Mouse (Mus musculus) gastrocnemius, adult 8-10 months (tissue): ENCODE data around the gene Tgm5. TPM values are rescaled to one million over a fixed set of nuclear protein-coding genes. Genes with fewer than 3 reads are reported as not detected.
"Not testable (repeated sequence)": the region's sequence is repeated elsewhere in the genome, so short reads cannot be mapped to it uniquely, and the experiment has no call there.

ENCODE experiments used
- DNase-seq, 2 experiments: peaks; one replicate each; pipeline ENCODE4 v3.0.0; 2022; ENCODE audit warnings: low spot score in 2 of 2
- total RNA-seq, 4 experiments: library from RNA; stranded (reverse); gene quantifications; 2 replicates each; pipeline ENCODE4 v1.2.4; 2022

The Tgm5 gene
- total RNA-seq, result under 1 TPM; 0.20 to 0.43 (median 0.34) TPM

DNA sequence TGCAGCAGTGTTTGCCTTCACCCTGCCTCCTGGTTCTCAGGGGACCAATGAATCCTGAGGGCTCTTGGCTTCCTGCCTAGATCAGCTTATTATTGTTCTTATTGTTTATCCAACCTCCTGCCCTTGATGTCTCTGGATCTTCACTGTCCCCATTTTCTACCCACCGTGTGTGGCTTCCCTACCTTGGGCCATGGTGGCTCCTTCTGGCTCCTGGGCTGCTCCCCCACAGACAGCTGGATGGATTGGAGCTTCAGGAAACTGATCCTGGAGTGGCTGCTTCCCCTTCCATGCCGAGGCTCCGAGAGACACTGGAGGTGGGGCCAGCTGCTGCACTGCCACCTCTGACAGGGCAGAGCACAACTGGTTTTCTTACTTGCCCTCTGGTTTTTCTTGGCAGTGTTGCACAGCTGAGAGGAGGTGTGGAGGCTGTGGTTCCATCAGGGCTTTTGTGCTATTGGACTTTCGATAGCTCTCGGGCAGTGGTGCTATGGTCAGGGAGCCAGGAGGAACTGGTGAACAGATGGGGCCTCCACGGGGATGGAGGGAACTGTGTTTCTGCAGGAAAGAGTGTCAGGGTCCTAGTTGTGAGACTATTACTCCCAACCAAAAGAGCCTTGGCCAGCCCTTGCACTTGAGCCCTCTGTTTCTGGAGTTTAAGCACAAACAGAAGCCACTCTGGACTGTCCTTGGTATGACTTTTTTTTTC lies at the start of gene Tgm5:
Tgm5 (minus strand) TSS at position 362 of the 706 bp plus-strand sequence.
- no peak for DNase-seq

DNA sequence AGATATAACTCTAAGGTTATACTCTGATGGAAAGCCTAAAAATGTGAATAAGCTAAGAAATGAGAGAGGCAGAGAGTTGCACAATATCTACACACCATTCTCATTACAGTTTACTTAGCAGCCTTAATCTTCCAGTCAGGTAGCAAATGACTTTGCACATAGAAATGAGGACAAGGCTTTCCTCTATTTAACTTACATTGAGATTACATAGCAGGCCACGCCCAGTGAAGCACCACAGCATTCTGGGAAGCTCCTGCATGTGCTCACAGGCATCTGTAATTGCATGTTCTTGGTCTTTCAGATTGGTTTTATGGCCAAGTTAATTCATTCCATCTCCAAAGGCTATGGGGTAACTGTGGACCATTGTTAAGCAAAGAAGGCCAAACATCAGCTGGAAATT lies 47.2 kb upstream of the Tgm5 start:
- DNase-seq, result no peak

DNA sequence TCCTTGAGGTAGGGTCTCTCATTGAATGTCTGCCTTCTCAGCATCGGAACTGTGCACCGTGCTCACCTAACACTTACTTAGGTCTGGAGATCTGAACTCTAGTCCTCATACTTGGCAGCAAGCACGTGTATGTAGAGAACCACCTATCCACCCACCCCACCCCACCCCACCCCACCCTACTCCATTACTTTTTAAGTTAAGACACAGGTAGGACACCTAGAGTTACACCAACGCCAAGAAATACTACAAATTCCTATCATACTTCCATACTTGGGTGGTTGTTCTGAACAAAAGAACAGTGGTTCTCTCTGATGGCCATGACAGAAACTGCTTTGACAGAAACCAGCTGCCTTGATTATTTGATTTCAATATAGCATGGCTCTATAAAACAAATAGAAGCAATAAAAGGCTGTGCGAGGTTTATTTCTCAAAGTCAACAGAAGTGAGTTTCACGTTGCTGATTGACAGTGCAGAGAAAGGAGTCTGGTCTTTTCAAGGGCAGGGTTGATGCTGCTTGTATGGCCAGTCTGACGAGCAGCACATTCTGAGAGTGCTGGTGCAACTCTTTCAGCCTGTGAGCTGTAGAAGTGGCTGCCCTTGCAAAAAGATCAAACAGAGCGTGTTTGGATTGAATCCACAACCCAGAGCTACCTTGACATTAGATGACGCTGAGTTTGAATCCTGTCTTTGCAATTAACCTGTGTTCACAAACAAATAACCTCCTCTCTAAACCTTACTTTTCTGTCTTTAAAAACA lies 43.4 kb upstream of the Tgm5 start:
- no peak for DNase-seq

DNA sequence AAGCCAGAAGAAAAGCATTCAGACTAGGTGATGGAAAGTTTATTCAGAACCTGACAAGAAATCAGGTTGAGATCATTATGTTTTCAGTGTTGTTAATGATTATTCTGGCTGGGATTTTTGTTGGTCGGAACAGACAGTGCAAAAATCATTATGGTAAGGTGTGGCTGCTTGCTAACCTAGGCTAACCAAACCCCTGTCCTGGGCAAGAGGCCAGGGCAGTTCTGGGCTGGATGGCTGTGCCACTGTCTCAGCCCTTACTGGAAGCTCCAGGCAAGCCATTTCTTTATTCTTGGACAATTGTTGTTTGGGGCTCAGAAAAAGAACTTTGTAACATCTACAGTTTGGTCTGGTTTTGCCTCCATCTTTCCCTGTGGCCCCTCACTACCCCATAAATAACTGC lies 41.9 kb upstream of the Tgm5 start:
- DNase-seq, result no peak

DNA sequence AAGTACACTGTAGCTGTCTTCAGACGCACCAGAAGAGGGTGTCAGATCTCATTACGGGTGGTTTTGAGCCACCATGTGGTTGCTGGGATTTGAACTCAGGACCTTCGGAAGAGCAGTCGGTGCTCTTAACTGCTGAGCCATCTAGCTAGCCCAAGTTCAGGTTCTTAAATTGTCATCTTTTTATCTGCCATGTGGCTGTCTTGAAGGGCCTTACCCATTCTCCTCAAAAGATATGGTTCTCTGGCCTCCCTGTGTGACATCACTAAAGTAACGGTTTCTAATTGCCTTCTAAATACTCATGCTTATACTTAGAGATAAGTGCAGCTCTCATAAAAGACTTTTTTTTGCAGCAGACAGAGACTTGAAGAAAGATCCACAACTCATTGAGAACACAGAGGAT lies 40.7 kb upstream of the Tgm5 start:
- DNase-seq, result not testable (repeated sequence)

DNA sequence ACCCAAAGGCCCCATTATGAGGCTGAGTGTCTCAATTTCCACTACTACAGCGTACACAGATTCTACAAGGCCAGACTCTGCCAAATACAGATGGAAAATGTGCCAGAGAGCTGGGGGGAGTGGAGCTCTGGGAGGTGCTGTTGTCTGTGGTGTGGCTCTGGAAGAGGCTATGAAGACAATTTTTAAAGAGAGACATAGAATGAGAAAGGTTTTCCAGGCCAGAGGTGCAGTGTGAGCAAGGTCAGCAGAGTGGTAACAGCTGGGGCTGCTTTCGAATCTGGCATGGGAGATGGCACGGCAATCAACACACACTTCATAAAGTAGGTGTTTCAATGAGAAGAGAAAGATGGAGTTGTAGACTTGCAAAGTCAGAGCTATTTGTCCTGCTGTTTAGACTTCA lies 33.6 kb upstream of the Tgm5 start:
- no peak for DNase-seq

DNA sequence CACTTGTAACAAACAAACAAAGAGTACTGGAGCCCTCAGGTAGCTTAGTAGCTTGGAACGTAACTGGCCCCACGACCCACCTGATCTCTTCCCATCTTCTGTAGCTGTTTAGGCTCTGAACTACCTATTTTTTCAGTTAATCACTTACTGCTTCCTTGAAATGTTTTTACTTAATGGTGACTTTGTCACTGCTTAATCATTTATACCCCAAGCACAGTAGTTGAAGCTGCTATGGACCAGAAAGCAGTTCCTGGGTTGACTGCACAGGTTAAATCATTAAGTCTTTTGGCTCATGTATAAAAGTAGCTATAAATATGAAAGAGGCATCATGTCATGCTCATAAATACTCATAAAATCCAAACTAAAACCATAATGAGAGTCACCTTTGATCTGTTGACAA lies 29.8 kb upstream of the Tgm5 start:
- DNase-seq, result no peak

DNA sequence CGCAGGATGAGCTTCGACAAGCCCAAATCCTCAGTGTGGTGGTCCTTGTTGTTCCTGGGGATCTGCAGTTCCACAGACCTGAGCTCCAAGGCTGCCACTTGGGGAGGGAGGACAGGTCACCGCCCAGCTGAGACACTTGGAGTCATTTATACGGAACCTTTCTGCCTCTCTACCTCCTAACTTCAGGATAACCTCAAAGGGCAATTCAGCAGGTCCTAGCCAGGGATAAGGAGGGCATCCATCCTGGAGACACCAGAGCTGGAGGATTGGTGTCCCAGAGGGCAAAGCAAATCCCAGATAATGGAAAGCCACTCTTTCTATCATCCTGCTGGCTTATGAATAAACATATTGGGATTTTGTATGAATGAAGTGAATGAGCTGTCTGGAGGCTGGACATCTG lies 24.1 kb upstream of the Tgm5 start, which contains the start of gene Tgm7:
Tgm7 (minus strand) TSS at position 101 of the 400 bp plus-strand sequence.
- DNase-seq, result no peak

DNA sequence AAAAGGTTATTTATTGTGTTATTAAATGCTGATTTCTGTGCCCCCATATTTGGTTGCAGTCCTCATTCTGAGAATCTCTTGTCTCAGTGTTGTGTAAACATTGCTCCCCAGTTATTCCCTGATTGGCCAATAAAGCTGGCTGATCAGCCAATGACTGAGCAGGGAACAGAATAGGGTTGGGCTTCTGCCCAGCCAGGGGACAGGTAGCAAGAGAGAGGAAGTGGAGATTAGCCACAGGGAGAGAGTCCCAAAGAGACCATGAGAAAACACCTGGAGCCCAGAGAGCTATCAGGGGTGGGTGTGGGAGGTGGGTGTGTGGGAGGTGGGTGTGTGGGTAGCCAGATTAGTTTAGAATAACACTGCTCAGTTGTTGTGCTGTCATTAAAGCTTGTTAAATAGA lies 20.3 kb upstream of the Tgm5 start:
- DNase-seq, result no peak

DNA sequence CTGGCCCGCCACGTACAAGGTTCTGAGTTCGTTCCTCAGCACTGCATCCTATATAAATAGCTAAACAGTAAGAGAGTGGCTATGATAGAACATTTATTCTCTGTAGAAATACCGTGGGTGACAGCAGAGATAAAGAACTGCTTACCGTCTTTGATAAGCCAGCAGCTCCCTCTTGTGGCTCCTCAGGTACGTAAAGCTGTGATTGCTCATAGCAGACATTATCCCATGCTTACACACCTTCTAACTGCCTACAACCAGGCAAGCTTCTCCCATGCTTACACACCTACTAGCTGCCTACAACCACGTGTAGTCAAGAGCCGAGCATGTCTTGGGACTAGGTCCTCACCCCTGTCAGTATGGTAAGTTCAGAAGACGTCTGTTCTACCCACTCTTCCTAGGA lies 16.4 kb upstream of the Tgm5 start:
- DNase-seq, result peak; percentile 8 to 25

DNA sequence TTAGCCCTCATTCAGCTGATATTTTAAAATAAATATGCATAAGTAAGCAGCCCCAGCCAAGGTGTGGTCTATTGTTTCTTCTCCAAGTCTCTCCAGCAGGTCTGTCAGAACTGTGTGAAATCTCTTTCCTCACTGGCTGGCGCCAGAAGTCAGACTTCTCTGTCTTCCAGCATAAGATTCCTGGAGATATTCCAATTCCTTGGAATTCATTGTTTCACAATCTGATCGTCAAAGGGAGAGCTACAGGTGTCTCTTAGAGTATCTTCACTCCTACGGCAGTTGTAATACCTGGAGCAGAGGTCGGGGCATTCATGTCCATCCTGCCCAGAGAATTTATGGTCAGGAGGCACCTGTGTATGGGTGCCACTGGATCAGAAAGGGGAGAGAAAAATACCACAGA lies 4.1 kb upstream of the Tgm5 start:
- DNase-seq, result no peak

DNA sequence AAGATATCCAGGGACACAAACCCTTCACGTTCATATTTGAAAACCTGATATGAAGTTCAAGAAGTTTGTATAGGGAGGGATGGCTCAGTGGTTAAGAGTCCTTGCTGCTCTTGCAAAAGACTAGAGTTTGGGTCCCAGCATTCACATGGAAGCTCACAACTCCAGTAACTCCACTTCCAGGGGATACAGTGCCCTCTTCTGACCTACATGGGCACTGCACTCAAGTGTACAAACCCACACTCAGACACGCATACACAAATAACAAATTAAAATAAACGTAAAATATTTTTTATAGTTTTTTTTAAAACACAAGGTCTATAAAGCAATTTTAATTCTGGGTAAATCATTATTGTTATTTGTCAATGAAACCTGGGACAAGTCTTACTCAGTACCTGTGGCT lies 2.9 kb upstream of the Tgm5 start:
- no peak for DNase-seq

DNA sequence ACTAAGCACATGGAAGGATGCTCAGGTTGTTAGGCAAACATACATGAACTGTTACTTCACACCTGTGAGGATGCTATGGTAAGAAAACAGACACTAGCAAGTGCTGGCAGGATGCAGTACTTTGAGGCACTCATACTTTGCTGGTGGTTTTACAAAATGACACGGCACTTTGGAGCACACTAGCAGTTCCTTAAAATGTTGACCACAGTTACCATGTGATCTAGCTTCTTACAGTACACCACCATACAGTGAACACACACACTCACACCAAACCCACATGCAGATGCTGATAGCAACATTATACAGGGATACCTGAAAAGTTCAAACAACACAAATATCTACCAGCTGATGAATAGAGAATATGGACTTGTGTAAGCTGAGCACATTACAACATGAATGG lies 3.0 kb downstream of the Tgm5 start:
- DNase-seq, result no peak

DNA sequence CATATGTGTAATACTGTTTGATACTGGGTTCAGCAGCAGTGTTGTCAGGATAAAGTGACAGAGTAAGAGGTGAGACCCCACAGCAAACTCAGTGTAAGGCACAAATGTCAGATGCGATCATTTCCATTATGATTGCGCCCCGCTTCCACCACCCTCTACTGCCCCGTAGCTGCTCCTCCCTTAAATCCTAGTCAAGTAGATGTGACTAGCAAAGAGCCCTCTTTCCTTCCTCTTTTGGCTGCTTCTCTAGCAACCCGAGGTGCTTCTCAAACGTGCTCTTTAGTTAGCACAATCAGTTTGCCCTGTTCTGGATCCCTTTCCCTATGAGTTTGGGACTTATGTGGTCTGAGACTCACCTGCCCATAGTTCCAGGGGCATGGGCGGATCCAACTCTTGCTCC lies 10.9 kb downstream of the Tgm5 start:
- no peak for DNase-seq

DNA sequence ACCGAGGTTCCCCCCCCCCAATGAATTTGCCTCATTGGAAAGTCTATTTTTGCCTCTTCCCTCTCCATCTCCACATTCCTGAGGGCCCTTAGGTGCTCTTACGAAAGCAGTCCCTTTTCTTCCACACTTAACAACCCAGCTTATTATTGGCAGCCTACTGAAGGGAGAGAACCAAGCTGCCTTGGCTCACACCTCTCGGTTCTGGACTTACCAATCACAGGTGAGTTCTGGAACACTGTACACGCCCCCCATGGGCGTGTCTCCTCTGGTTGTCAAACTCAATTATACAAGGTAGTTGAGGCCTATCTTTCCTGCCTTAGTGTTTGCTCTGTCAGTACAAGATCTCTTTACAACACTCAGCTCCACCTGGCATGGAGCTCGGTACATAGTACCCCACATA lies 13.8 kb downstream of the Tgm5 start:
- DNase-seq, result no peak

DNA sequence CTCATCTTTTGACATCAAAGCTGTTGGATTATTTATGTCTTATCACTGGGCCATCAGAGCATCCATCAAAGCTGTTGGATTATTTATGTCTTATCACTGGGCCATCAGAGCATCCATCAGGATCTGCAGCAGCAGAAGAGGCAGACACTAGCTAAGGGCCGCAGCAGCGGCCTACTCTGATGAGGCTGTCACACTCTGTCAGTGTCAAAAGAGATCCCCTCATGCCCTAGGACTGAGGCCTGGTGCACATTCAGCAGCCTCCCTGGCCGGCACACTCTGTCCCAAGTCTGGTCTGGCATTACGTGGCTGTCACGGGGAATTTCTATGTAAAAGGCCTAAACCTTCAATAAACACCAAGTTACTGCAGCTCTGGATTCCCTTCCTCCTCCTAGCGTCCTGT lies 16.1 kb downstream of the Tgm5 start:
- DNase-seq, result no peak

DNA sequence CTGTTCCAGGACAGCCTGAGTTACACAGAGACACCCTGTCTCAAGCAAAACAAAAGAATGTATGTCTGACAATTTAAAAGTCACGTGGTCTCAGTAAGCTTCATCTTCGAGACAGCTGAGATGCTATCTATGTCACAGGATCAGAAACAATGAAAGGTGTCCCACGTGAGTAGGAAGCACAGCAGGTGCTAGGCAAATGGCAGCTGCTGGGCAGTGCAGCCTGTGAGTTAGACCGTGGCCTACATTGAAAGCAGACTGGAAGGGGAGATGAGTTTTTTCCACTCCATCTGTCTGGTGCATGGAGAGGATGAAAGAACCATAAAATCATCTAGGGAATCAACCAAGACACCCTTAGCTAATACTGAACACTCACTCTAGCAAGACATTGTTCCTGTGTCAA lies 18.5 kb downstream of the Tgm5 start:
- no peak for DNase-seq

DNA sequence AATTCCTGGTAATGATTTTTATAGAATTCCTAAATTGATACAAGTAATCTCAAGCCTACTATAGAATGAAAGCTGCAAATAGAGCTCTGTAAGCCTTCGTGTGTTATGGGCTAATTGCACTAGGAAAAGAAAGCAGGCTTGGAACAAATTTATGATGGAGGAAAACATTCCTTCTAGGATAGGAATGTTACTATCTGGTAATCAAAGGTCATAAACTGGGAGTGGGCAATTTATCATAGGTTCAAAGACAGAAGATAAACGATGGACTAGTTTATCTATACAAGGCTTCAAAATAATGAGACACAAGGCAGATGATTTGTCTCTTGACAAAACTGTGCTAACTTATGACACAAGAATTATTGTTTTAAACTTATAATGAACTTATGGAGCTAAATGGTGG lies 24.3 kb downstream of the Tgm5 start:
- no peak for DNase-seq

DNA sequence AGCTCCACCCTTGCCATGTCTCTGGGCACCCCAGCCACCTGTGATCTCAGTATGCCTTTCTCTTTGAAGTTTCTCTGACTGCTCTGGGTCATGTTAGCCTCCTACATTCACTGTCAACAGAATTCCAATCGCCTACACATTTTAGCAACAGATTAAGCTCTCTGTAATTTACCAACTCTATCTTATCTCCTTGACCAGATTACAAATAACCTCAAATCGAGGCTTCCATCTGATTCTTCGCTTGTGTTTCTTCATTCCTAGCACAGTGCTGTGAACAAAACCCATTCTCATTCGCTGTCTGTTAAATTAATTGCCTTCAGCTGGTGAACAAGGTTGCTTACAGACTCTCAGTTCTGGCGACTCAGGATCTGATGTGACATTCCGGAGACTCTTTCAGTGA lies 27.6 kb downstream of the Tgm5 start:
- DNase-seq, result no peak

DNA sequence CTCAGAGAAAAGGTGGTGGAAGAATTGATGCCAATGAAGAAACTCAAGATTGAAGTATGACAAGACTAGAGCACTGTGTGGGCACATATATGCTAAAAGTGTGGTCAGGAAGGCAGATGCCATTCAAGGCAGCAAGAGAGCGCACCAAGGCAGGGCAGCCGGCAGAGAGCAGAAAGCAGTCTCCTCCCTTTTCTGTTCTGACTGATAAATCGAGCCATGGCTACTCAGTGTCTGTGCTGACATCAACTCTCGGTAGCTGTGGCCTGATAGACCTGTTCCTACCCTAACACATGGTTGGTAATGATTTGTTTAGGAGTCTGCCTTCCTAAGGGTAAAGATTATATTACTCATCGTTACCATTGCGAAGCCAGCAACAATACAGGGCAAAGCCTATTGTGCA lies 29.7 kb downstream of the Tgm5 start:
- no peak for DNase-seq

DNA sequence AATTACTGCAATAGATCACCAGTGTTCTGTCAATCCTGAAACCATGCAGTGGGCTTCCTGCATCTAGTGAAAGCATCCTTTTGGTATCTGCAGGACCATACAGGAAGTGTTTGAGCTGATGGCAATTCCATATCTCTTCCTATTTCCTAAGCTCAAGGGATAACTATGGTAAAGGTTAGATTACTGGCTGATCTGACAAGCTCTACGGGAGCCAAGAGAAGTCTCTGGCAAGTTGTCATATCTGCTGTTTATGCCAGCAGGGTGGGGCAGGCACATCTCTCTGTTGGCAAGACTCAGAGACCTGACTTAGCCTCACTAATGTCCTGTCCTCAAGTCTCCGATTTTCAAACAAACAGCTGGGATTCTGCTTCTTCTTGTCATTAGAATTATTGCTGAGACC lies 31.6 kb downstream of the Tgm5 start:
- no peak for DNase-seq

DNA sequence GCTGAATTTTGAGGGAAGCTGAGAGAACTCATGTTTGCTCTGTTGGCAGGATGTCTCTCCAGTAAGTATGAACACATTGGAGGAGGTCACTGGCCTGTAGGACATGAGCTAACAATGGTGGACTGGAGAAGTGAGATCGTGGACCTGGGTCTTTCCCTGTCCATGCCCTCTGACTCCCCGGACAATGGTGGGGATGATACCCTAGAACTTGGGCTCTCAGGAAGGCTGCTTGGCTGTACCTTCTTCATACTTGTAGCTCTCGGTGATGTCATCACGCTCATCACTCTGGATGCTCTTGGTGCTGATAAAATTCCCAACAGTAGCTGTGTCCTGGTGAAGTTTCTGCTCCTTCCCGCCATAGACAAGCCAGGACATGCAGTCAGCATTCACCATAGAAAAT lies 33.5 kb downstream of the Tgm5 start:
- no peak for DNase-seq

DNA sequence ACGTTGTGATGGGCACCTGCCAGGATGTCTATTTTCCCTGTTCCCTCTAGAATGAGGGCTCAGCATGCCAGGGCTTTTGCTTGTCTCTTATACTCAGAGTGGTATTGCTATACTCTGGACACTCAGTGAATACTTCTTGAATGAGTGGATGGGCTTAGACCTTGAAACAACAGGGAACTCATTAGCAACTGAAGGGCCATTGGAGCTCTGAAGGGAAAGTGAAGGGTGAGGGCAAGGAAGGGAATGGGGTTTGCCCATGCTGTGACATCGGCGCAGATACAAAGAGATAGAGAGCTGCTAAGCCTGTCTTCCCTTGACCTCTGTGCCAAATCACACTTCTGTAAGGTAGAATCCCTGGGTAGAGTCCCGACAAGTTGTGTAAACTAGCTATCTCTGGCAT lies 40.0 kb downstream of the Tgm5 start:
- DNase-seq, result no peak
